Mouse (Mus musculus): ENCODE results near the gene Oas3.

Oas3 gene

DNA sequence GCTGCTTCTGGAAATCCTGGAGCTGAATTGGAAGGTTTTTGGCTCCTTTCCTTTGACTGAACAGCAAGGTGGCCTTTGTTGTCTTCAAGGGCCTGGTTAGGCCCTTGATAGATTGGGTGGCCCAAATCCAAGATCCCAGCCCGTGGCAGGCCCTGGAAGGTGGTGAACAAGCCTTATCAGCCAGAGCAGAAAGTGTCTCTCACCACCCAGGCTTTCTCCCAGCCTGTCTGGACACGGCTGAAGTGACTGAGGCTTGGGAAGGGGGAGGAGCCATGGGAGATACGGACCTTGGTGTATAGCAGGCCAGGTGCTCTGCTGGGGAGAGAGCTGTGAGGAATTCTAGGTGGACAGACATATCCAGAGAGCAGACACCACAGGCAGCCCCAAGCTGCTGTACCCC, 8.1 kb downstream of the Oas3 start:
- in situ Hi-C loops (cut with MboI; ENCODE audit: low pct_unique_long_range_greater_than_20kb in 1 of 2, low sequenced_read_pairs in 2 of 2, unreplicated experiment in 1 of 2), result no loop called here

DNA sequence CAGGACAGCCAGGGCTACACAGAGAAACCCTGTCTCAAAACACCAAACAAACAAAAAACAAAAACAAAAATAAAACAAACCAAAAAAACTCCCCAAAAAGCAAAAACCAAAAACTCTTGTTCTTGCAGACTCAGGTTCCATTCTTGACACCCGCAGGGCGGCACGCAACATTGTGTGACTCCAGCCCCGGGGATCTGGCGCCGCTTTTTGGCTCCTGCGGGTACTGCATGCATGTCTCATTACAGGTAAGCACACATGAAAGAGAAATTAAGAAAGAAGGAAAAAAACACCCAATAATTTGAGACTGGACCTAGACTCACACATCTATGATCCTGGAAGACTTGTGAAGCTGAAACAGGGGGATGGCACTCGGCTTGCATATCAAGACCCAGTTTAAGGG, 12.5 kb downstream of the Oas3 start:
- in situ Hi-C loops (cut with MboI; ENCODE audit: low pct_unique_long_range_greater_than_20kb in 1 of 2, low sequenced_read_pairs in 2 of 2, unreplicated experiment in 1 of 2), result no loop called here

DNA sequence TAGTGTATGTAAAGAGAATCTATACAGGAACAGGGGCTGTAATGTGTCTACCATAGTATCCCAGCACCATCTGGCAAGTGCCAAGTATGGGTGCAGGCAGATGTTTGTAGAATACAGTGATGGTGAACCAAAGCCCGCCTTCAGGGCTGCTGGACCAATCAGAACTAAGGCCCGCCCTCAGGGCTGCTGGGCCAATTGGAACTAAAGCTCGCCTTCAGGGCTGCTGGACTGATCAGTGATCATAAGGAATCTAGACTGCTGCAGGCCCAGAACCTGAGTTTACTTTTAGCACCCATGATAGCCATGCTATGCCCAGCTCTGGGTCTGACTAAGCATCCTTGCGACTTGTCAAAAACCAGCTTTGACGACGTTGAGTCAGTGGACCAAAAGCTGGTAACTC, 15.6 kb downstream of the Oas3 start:
- in situ Hi-C loops (cut with MboI; ENCODE audit: low pct_unique_long_range_greater_than_20kb in 1 of 2, low sequenced_read_pairs in 2 of 2, unreplicated experiment in 1 of 2), result no loop called here

DNA sequence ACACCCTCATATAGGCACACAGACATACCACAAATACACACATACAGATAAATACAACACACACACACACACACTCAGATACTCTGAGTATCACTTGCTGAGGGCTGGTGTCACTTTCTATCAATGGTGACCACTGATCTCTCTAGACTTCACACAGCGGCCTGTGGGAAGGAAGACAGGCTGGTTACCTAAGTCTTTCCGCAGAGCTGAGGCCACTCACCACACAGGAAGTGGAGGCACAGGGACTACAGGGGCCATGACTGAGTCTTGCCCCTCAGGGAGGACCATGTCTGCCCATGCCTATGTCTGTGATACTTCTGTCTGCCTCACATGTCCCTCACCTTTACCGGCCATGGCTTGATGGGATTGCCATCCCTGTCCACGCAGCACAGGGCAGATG, 23.2 kb downstream of the Oas3 start:
- in situ Hi-C loops (cut with MboI; ENCODE audit: low pct_unique_long_range_greater_than_20kb in 1 of 2, low sequenced_read_pairs in 2 of 2, unreplicated experiment in 1 of 2), result no loop called here

DNA sequence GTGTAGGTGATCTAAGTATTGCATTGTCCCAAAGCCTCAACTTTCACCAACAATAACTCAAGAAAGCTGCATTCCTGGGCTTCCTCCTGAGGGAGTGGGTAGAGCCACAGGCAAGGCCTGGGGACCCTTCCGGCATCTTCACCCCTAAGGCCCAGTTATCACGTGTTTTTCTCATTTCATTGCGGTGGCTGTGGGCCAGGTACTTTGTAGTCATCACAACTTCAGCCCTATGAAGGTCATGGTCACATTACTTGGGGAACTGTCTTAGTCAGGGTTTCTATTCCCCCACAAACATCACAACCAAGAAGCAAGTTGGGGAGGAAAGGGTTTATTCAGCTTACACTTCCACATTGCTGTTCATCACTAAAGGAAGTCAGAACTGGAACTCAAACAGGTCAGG, 24.7 kb downstream of the Oas3 start:
- in situ Hi-C loops (cut with MboI; ENCODE audit: low pct_unique_long_range_greater_than_20kb in 1 of 2, low sequenced_read_pairs in 2 of 2, unreplicated experiment in 1 of 2), result no loop called here

DNA sequence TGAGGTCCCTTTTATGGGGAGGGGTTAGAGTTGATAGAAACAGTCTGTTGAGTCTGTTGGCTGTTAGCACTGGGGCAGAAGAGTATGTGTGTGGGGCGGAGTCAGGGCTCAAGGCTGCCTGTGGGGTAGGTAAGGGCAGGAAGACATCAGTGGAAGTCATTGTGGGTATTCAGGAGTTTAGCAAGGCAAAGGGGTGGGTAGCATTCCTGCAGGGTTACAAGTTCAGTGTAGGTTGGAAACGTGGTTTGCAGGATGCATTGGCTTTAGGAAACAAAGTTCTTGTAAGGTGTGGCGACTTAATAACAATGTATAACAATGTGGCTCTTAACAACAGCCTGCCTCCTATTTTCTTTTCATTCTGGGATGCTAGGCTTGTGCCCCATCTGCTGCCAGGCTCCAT, 26.3 kb downstream of the Oas3 start:
- in situ Hi-C loops (cut with MboI; ENCODE audit: low pct_unique_long_range_greater_than_20kb in 1 of 2, low sequenced_read_pairs in 2 of 2, unreplicated experiment in 1 of 2), result no loop called here

DNA sequence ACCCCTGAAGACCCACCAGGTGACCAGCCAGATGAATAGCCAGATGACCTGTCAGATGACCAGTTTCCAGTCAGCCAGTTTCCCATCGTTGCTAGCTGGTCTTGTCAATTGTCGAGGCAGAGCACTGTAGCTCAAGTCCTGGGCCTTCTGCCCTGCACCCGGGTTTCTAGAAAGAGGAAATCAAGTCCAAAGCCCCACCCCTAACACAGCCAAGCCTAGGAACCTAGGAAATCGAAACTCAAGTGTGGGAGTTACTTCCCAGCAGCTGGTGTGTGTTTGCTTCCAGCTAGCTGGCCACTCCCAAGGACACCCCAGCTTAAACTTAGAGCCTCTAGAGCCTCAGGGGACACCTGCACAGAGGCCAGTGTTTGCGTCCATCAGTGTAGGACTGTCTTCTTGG, 27.8 kb downstream of the Oas3 start, which contains the start of gene Oas2:
TSS of gene Oas2 (minus strand) at position 166 of the 400 bp plus-strand sequence.
- in situ Hi-C loops (cut with MboI; ENCODE audit: low pct_unique_long_range_greater_than_20kb in 1 of 2, low sequenced_read_pairs in 2 of 2, unreplicated experiment in 1 of 2), result loop anchor here in 1 of 2 experiments (10.0 kb wide), 1 partner anchor 125 kb away; no protein-coding TSS in a partner anchor

DNA sequence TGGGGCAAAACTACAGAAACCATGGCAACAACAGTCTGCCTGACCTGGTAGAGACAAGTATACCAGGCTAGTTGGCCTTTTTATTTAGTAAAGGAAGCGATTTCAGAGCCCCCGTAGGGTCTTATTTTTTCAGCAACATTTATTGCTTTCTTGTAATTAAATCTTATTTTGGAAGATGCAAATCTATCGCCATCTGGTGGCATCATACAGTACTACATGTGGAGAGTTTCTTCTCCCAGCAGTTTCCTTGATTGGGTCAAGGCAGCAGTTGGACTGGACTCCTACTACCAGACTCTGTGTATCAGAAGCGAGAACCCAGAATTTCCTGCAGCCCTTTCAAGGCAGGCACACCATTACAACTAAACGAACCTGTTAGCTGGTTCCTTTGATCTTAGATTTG, 31.0 kb downstream of the Oas3 start:
- in situ Hi-C loops (cut with MboI; ENCODE audit: low pct_unique_long_range_greater_than_20kb in 1 of 2, low sequenced_read_pairs in 2 of 2, unreplicated experiment in 1 of 2), result loop anchor here in 1 of 2 experiments (10.0 kb wide), 1 partner anchor 122 kb away; no protein-coding TSS in a partner anchor

DNA sequence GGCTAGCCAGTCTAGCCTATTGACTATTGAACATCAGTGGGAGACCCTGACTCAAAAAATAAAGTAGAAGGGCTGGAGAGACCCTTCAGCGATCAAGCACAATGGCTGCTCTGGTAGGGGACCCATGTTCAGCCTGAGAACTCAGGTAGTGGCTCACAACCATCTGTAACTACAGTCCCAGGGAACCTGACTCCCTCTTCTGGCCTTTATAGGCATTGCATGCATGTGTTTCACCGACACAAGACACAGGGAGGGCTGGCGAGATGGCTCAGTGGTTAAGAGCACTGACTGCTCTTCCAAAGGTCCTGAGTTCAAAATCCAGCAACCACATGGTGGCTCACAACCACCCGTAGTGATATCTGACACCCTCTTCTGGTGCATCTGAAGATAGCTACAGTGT, 35.3 kb downstream of the Oas3 start:
- in situ Hi-C loops (cut with MboI; ENCODE audit: low pct_unique_long_range_greater_than_20kb in 1 of 2, low sequenced_read_pairs in 2 of 2, unreplicated experiment in 1 of 2), result loop anchor here in 1 of 2 experiments (10.0 kb wide), 1 partner anchor 117 kb away; no protein-coding TSS in a partner anchor

DNA sequence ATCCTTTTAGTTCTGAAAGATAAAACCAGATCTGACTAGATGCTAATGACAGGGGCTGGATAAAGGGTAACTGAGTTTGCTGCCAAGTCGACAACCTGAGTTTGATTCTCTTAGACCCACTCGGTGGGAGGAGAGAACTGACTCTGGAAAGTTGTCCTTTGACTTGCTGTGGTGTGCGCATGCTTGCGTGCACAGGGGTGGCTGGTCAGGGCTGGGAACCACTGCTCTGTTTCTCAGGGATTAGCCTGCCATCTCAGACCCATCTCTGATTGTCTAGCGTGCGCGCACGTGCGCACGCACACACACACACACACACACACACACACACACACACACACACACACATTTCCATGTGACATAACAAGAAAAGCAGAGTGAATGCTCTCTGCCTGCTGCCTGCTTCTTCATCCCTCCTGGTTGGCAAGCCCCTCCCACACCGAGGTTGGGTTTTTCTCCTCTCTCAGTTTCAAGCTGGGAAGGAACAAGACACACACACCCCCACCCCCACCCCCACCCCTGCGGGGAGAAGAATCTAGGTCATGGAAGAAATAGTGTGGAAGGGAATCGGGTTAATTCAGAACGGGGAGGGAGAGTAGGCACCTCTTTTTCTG, 43.0 kb downstream of the Oas3 start:
- in situ Hi-C loops (cut with MboI; ENCODE audit: low pct_unique_long_range_greater_than_20kb in 1 of 2, low sequenced_read_pairs in 2 of 2, unreplicated experiment in 1 of 2), result no loop called here

DNA sequence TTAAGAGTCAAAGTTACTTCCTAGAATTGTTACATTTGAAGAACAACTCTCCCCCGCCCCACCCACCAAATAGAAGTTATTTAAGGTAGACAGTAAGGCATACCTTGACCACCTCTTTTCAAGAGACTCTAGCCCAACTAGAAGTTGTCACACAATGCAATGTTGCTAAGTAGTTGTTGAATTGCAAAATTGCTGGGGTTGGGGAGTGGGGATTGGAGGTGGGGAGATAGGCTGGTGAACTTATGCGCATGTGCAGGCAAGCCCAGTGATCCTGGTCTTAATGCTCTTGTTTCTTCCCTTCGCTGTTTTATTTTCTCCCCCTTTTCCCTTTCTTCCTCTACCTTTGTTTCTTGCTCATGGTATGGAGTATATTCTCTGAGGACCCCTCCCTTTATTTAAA, 43.8 kb downstream of the Oas3 start:
- in situ Hi-C loops (cut with MboI; ENCODE audit: low pct_unique_long_range_greater_than_20kb in 1 of 2, low sequenced_read_pairs in 2 of 2, unreplicated experiment in 1 of 2), result no loop called here

DNA sequence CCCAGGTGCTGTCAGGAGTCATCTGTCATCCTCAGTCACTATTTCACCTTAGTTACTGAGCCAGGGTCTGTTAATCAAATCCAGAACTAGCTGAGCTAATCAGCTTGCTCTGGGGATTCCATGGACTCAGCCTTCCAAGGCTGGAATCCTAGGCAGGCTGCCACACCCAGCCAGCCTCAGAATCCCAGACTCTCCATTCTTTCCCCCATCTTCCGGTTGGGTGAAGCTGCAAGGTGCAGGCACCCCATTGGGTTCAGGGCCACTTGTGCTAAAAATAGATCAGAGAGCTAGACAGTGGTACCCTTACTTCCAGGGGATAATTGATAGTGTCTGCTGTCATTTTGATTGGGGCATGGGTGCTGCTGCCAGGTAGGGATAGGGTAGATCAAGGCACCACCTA, 44.7 kb downstream of the Oas3 start:
- in situ Hi-C loops (cut with MboI; ENCODE audit: low pct_unique_long_range_greater_than_20kb in 1 of 2, low sequenced_read_pairs in 2 of 2, unreplicated experiment in 1 of 2), result no loop called here

DNA sequence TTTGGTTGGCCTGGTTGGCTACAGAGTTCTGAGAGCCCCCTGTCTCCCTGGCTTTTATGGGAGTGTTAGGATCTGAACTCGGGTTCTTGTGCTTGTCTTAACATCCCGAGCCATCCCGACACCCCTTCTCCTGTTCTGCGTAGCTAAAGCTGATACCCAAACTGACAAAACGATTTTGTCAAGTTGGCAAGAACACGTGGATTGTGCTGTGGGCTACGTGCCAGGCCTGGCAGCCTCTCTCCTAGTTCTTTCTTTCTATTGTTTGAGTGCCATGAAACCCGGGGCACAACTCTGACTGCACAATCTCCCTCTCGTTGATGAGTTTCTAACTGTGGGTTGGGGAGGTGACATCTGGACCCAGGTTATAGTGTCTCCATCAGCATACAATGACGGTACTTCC, 48.1 kb downstream of the Oas3 start:
- in situ Hi-C loops (cut with MboI; ENCODE audit: low pct_unique_long_range_greater_than_20kb in 1 of 2, low sequenced_read_pairs in 2 of 2, unreplicated experiment in 1 of 2), result no loop called here

DNA sequence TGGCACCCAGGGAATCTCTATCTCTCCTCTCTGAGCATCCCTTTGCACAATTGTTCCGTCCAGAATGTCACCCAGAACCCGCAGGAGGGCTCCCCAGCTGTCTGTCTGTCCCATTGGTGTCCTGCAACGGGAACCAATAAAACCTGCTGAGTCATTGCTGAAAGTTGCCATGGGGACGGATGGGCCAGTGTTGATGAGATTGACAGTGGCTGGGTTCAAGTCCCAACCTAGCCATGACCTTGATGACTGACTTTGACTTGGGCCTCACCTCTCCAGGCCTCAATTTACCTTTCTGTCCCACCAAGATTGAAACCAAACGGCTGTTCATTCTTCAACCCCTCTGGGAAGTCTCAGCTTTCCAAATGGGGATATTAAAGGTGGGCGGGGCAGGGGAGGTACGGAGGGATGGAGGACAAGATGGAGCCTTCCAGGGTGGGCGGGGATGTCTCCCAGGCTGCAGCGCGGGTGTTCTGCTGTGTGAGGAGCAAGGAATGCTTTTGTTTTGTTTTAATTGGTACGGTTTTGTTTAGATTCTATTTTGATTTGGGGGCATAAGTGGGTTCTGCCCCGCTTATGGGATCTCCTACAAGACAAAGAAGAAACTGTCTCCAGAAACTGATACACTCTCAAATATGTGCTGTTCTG, 51.5 kb downstream of the Oas3 start:
- in situ Hi-C loops (cut with MboI; ENCODE audit: low pct_unique_long_range_greater_than_20kb in 1 of 2, low sequenced_read_pairs in 2 of 2, unreplicated experiment in 1 of 2), result no loop called here

DNA sequence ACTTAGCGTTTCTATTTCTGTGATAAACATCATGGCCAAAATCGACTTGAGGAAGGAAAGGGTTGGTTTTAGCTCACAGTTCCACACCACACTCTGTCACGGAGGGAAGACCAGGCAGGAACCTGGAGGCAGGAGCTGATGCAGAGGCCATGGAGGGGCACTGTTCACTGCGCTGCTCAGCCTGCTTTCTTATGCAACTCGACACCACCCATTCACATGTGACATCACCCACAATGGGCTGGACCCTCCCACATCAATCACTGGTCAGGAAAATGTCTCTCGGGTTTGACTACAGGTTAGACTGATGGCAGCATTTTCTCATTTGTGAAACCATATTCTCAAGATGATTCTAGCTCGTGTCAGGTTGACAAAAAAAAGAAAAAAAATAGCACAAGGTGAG, 56.5 kb downstream of the Oas3 start:
- in situ Hi-C loops (cut with MboI; ENCODE audit: low pct_unique_long_range_greater_than_20kb in 1 of 2, low sequenced_read_pairs in 2 of 2, unreplicated experiment in 1 of 2), result no loop called here

DNA sequence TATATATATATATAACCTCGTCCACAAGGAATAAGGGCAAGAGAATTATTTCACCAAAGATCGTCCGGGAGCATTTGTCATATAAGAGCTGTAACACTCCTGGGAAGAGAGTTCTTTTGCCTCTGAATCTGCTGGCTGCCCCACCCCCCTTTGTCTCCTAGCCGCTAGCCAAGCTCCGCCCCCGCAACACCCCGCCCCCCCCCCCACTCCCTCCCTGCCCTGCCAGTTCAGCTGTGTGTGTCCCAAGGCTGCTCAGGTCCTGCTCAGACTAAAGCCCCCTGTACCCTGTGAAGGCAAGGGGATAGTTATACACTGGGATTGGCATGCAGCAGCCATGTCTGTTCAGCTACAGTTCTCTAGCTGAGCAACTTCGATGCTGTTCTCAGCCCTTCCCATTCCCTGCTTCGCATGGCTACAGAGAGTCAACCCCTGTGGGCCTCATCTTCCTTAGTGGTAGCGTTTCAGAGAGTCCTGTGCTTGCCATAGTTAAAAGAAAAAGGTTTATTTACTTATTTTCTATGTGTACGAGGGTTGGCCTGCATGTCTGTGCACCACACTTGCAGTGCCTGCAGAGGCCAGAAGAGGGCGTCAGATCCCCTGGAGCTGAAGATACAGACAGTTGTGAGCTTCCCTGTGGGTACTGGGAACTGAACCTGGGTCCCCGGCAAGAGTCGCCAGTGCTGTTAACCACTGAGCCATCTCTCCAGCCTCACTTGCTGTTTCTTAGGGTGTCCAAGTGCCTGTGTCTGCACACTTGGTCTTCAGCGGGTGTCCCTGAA, 58.7 kb downstream of the Oas3 start:
- in situ Hi-C loops (cut with MboI; ENCODE audit: low pct_unique_long_range_greater_than_20kb in 1 of 2, low sequenced_read_pairs in 2 of 2, unreplicated experiment in 1 of 2), result loop anchor here in 1 of 2 experiments (10.0 kb wide), 1 partner anchor 94 kb away; no protein-coding TSS in a partner anchor

DNA sequence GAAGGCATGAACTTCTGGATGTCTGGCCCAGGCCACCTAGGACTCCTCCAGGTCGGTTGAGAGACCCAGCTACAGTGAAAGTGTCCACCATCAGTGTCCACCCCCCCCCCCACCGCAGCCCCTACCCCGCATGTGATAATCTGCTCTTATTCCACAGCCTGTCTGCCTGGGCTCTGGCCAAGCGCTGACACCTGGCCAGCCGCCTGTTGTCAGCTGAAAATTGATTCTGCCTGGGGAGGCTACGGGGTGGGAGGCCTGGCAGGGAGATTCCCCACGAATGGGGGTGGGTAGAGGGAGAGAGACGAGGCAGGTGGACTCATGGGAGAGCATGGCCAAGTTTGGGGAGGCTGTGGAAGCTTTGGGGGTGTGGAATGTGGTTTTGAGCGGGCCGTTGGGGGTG, 60.3 kb downstream of the Oas3 start:
- in situ Hi-C loops (cut with MboI; ENCODE audit: low pct_unique_long_range_greater_than_20kb in 1 of 2, low sequenced_read_pairs in 2 of 2, unreplicated experiment in 1 of 2), result loop anchor here in 1 of 2 experiments (10.0 kb wide), 1 partner anchor 92 kb away; no protein-coding TSS in a partner anchor

DNA sequence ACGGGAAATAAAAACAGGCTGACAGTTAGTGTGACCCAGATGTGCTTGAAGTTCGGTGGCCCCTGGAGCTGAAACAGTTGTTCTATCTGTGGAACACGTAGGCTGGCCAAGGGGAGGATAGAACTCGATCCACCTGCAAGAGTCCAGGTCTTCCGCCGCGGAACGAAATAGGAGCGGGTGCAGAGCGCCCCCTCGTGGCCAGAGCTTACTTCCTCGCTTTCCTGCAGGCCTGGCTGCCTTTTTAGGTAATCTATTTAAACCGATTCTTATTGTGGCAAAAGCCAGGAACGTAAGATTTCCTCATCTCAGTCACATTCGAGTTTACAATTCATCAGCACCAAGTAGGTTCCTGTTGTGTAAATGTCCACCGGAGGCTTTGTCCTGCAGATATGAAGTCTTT, 63.1 kb downstream of the Oas3 start:
- in situ Hi-C loops (cut with MboI; ENCODE audit: low pct_unique_long_range_greater_than_20kb in 1 of 2, low sequenced_read_pairs in 2 of 2, unreplicated experiment in 1 of 2), result loop anchor here in 1 of 2 experiments (5.0 to 10.0 kb wide), 2 partner anchors 37 to 90 kb away; no protein-coding TSS in a partner anchor

DNA sequence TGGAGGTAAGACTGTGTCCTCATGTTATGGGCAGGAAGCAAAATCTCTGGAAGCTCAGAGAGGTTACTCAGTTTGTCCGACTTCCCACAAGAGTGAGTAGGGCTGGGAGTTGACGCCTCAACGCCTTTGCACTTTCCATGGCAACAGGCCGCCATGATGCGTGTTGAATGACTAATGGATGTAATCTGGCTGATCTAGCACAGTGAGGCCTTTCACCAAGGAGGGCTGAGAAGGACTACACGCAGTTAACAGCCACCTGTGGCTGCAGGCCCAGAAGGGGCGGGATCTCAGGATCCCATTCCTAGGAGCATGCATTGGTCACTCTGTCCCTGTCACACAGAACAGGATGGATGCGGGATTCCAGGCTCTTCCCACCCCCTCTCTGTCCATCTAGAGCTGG, 64.7 kb downstream of the Oas3 start:
- in situ Hi-C loops (cut with MboI; ENCODE audit: low pct_unique_long_range_greater_than_20kb in 1 of 2, low sequenced_read_pairs in 2 of 2, unreplicated experiment in 1 of 2), result loop anchor here in 1 of 2 experiments (5.0 to 10.0 kb wide), 2 partner anchors 35 to 88 kb away; no protein-coding TSS in a partner anchor

Measured in mouse embryonic stem cell (cell line).